Mouse (Mus musculus): Measurements from ENCODE around the gene Zfp62.

- TF ChIP-seq CTCF (IDR thresholded peaks at IDR 0.05; ENCODE audit: control insufficient read depth, insufficient read depth, insufficient read length): no peak
- no peak for TF ChIP-seq MYOG (IDR thresholded peaks at IDR 0.05; ENCODE audit: control insufficient read depth, extremely low read depth, insufficient read length)
- no peak for TF ChIP-seq USF1 (IDR thresholded peaks at IDR 0.05; ENCODE audit: low read depth)
Measured at GRCm38 (mm10) chr11:49245634-49246415, 42.7 kb downstream of the Zfp62 start.
